Mouse (Mus musculus): Measurements from ENCODE around the gene Rtn1.

The Rtn1 gene

DNA sequence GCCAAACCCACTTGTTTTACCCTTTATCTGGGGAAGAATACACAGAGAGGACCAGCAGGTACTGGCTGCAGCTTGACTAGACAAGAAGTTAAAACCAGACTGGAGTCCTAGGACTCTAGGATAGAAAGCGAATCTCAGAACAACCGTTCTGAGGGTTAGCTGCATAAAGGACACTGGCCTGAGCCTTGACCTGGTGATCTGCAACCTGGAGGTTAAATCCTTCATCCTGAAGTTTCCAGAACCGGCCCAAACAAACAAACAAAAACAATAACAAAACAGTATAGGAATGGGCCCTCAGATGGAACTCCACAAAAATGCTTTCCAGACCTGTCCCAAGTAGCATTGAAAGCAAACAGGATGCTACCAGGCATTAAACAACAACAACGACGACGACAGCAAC, at the start of gene Rtn1:
Rtn1 (minus strand) TSS at position 101 of the 400 bp plus-strand sequence.
- DNase-seq: no peak

DNA sequence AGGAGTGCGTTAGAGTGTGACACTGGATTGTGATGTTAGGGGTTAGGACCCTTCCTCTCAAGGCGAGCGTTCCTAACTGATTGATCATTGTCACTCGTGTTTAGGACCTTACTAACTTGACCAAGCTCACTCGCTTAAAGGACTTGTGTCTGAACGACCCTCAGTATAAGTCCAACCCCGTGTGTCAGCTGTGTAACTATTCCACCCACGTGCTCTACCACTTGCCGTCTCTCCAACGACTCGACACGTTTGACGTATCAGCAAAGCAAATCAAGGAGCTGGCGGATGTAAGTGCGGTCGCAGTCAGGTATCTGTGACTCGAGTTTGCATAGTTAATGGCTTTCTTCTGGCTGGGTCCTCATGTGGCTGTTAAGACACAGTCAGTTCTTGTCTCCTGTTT, 45.1 kb upstream of the Rtn1 start:
- DNase-seq: no peak

DNA sequence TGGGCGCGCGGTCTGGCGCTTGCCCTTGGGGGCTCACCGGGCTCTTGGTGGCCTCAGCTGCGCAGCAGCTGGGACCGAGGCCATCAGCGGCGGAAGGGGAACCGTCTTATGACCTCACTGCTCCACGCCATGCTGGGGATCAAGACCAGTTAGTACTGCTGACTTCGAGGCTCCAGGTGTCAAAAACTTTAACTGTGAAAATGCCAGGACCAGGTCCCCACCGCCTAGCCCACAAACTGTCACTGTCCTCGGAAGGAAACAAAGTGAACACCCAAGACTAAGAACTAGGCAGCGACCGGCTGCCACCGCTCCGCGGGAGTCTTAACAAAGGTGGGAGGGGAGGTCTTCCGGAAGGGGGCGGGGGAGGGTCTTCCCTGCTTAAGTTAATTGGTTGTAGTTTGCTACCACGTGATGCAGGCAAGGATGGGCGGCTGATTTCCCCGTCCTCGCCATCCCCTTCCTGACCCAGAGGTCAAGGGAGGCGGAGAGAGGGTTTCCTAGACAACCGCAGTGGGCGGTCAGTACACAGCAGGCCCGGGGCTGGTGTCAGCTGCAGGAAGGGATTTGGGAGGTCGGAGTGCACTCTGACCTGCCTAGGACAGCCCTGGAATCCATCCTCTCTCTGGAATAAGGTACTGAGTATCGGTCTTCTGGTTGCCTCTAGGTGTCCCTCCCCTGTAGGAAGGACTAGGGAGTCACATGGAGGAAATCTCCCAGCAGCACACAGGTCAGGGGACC, 33.2 kb upstream of the Rtn1 start, which contains the start of gene Lrrc9:
Lrrc9 (plus strand) TSS at position 28 of the 738 bp plus-strand sequence.
- DNase-seq: peak; percentile 57

DNA sequence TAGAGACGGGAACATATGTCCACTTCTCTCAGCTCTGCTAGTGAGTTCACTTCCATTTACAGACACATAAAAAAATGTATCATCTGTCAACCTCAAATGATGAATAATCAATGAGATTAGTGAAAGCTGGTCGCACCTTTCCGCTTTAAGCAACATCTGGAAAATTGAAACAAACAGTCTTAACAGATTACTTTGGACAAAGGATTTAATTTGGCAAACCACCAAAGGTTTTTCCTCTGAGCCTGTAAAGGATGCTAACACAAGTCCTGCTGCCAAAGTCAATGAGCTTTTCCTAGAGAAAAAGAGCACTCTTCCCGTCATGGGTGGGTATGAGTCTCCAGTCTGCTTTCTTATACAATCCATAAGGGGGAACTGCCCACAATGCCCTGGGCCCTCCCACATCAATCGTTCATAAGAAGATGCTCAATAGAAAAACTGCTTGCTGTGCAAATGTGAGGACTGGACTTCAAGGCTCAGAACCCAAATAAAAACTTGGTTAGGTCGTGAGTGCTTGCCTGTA, 30.2 kb upstream of the Rtn1 start:
- no peak for DNase-seq

DNA sequence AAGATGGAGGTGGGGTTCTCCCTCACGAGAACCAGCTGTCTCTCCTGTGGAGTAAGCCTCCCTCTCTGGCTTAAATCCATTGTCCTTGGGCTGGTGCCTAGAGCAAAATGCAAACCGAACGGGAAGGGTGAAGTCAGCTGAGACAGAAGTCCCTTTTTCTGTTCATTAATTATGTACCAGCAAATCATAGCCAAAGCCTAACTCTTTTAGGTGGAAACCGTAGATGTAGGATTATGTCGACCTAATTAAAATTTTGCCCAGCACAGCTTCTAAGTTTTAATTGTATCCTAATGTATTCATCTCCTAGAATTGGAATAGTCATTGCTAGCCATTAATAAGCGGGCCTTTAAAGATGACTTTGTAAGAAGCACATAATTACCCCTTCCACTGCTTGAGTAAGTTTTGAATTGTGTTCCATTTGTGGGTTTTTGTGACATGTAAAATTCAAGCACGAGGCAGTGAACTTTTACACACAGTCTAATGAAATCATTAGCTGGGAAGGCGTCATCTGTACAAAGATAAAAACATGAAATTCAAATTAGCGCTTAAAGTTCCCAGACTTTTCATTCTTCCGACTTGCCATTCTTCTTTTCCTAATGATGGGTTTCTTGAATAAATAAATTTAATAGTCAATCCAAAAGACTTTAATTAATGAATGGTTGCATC, 29.0 kb upstream of the Rtn1 start:
- DNase-seq: no peak

DNA sequence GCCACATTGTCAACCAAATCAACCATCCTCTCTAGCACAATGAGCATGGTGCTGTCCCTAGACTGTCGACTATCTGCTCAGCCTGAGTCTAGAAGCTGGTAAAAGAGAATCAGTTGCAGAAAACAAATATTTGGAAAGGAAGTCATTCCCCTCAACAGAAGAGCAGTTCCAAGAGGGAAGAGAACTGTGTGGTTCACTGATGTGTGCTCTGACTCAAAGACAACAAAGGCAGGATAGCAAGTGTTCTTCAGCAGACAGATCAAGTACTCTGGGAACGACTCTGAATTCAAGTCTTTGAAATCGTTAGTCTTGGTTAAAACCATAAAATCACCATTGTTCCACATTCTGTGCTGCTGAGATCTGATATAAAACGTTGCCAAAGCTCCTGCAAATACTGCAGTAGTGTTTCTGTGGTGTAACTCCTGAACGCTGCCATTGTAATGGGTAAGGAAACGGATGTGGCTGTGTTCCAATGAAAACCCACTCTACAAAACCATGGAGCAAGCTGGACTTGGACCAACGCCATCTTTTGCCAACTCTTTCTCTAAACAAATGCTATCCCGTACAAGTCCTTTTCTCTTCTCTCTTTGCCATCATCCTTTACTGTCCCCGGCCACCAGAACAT, 24.5 kb upstream of the Rtn1 start:
- peak; percentile 5 for DNase-seq

DNA sequence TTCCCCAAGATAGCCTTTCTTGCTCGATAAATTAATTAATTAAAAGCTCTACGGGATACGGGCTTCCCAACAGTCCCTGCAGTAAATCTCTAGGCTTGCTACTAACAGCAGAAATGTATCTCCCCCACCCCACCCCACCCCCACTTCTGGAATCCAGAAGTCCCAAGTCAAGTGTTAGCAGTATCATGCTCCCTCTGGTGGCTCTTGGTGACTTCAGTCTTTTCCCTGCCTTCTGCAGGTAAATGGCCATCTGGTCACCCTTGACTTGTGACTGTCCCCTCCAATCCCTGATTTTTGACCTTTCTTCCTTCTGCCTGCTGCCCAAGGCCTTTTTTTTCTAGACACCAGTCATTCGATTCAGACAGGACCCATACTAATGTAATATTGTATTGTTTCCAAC, 23.4 kb upstream of the Rtn1 start:
- DNase-seq: no peak

DNA sequence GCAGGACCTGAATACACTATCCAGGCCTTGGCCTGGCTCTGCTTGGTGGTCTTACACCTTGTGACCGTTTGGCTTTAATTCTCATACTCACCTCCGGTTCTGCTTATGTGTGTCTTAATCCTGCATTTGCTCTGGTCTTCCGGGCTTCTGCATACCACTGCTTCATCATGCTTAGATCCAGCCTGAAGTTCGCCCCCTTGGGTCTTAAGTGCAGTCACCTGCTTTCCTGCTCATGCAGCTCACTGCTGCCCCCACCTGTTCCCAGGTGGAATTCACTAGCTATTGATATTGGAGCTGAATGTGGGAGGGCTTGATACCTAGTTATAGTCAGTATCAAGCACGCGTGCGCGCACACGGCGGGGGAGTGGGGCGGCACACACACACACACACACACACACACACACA, 18.9 kb upstream of the Rtn1 start:
- peak; percentile 73 for DNase-seq

DNA sequence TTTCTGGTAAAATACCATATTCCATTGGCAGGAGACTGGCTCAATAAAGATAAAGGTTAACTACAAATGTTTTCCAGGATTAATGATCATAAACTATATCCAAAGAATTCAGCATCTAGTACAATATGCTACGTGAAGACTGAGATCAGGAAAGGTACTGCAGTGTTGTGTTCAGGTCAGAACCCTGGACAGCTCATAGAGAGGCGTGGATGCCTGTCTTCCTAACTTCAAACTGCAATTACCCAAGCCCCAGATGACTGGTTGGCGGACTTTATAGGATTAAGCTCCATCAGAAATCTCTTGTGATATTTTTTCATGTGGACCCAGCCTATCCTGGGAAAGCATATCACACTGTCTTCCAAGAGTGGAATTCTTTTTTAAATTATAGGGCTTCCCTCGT, 13.8 kb upstream of the Rtn1 start:
- peak; percentile 8 for DNase-seq

DNA sequence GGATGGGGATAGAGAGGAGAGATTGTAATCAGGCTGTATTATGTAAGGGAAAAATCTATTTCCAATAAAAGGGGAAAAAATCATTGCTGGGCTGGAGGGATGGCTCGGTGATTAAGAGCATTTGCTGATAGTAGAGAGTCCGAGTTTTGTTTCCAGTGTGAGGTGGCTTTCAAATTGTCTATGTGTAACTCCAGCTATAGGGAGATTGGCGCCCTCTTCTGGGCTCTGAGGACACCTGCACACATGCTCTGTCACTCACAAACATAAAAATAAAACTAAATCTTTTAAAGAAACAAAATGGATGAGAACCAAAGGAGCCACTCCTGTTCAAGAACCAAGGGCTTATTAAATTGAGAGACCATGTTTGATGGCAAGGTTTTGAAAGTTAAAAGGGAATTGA, 8.9 kb upstream of the Rtn1 start:
- no peak for DNase-seq

DNA sequence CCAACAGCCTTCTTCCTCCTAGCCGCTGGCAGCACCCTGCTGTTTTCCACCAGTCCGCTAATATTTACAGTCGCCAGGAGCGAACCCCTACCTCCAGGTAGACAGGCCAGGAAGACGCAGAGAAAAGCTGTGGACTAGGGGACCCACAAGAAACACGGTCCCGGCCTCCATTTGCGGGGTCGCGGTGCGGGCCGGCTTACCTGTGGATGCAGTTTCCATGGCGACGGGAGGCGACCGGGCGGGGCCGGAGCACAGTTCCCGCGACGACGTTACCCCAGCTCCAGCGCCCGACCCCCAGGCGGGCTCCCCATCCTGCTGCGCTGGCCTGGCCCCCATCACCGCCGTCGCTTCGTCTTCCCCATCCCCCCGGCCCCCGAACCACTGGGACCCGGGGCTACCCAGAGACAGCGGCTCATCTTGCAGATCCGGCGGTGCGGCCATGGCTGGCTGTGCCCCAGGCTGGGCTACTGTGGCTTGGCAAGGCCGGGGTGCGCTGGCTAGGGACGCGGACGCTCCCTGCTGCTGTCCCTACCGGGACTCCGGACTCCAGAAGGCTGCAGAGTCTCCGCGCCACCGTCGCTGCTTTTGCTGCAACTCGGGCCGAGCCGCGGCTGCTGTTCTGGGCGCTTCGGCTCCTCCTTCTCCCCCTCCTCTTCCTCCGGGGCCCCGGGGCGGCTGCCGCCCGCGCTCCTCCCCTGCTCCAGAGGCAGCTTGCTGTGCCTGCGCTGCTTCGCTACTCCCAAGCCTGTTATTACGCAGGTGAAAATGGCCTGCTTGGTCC, 553 bp downstream of the Rtn1 start:
- peak; percentile 43 for DNase-seq

DNA sequence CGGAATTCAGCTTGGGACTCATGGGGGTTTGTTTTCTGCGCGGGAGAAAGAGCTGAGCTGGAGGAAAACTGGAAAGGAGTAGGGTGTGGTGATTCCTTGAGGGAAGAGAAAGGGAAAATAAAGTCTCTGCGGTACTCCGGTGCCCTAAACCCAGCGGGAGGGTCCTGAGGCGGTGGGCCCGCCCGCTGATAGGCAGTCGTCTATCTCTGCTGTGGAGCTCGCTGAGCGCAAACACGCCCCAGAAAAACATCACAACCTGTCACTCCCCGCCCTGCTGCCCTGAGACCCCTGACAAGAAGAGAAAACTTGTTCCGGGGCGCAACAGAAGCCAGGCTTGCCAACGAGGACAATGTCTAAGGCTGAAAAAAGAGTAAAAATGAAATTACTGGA, 1.1 kb downstream of the Rtn1 start:
- no peak for DNase-seq

DNA sequence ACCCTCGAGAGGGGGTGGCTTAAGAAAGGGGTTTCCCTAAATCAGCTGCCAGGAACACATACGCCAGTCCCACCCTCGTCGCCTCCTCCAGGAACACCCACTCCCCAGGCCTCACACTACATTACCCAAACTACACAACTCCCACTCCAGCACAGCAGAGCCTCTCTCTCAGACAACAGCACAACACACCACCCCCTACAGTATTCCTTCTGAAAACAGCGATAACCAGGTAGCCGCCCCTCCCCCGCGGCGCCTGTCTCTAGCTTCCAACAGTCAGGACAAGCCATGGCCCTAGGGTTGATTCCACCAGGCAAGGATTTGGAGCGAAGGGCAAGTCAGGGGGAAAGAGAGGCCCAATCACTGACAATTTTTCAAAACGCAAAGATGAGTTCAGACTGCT, 1.7 kb downstream of the Rtn1 start:
- DNase-seq: no peak

DNA sequence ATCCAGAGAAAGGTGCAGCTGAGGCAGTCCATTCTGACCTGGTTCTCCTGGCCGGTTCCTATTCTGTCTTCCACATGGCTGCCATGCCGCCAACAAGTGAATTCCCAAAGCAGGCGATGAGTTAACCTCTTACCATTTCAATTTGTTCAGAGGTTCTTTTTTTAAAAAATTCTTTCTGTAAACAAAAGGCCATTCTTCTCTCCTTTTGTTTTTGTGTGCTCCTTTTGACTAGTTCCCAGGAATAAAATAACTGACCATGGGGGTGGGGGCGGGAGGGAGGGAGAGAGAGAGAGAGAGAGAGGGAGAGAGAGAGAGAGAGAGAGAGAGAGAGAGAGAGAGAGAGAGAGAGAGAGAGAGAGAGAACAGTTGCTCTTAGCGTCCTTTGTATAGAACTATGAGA, 3.8 kb downstream of the Rtn1 start:
- DNase-seq: no peak

DNA sequence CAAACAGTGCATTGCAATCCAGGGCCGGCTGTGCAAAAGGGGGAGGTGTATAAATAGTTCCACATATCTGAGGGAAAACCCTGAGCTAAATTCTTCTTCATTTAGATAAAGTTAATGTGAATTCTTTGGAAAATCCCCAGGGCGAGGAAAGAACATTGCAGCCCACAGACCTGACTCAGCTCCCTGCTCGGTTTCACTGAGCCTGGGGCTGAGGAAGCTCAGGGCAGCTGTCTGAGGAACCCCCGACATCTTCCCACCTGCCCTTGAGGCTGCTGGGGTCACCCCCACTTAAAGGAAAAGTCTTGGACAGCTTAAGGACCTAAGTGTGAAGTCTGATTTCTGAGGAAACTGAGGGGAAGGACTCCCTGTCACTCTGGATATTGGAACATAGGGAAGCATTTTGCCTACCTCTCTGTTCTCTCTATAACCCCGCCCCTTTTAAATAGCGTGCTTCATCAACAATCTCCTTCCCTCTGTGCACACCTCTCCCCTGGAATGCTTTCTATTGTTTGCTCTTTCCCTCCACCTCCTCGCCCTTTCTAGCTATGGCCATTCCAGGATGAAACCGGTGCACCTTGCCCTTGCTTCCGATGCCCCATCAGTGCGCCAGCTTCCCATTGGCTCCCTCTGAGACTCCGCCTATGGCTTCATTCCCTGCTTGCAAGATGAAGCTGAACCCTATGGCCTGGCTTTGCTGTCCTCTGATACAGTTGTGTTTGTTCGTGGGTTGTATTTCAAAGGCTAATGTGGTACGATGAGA, 15.6 kb downstream of the Rtn1 start:
- no peak for DNase-seq

DNA sequence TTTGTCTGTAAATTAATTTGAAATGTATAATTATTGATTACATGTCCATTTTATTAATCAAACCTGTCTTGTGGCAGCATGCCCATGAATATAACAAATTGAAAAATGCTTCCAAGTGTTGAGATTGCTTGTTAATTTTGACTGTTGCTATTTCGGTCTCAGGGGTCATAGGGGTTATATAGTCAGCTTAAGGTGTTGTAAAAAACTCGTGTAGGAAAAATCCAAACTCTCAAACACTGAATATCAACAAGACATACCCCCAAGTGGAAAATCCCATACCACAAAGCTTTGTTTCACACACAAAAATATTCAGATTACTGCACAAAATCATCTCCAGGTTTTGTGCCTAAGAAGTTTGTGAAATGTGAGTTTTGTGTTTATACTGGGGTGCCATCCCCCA, 18.5 kb downstream of the Rtn1 start:
- no peak for DNase-seq

DNA sequence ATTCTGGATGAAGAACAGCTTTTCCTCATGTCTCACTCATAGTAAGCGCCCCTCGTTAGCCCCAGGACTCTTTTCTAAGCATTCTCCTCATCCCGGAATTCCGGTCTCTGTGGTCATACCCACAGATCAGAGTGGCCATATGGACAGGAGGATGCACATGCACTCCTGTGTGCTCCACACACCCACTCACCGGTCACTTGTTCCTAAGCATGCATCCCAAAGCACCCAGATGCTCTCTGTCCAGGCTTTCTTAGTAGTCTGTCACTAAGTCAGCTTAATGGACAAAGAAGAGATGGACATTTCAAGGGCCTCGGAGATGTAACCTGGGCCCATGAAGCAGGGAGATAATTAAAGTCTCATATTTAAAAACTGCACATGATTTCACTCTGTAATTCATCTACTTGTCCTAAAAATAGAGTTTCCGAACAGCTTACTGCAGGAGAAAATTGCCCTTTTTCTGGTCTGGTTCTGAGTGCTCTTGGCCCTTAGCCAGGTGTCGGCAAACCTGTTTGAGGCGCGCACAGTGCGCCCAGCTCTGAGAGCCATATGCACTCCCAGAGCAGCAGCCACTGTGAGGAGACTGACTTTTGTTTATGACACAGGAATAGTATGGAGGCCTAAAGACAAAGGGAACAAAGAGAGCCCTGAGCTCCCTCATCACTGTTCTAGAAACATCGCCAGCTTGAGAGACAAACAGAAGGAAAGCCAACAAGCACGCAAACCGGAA, 19.3 kb downstream of the Rtn1 start:
- no peak for DNase-seq

DNA sequence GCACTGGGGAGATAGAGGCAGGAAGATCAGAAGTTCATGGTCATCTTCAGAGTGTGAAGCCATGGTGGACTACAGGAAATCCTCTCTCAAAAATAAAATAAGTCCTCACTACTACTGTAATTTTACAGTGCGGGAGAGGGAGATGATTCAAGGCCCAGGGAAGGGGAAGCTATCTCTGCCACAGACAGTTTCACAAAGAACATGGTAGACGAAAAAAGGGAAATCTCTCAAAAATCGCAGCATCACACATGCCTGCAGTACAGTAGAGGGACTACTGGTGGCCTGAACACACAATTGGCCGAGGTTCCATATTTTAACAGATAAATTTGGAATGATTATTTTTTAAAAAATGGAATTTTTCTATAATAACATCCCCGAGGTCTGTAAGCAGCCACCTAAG, 20.0 kb downstream of the Rtn1 start:
- no peak for DNase-seq

DNA sequence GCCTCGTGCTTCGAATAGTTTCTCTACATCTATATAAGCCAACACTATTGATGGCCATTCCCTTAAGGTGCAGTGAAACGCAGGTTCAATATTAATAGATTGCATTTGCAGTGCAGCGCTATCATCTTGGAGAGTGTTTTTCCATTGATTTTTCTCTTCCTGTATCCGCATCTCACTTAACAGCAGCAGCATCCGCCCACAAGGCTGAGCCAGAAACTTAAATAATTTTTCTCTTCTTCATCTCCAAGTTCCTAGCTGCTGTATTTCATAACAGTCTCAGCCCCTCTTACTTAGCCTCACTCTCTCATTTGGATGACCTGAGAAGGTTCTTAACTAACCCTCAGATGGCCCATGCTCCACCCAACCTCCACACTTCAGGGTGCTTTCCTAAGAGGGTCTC, 20.7 kb downstream of the Rtn1 start:
- no peak for DNase-seq

DNA sequence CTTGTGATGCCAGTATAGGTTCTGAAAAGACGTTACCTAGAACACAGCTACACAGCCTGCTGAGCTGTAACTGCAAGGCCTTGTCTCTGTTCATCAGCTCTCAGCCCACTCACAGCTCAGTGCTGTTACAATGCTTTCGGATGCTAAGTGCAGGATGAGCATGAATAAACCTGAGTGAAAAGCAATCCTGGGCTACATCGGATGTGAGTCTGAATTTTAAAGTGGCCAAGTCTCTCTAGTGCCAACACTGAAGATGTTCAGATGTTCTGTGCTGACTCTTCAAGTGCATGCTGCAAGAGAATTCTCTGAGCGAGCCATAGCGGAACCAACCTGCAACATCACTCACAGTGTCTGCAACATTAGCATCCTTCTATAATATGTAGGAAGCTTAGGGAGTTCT, 32.5 kb downstream of the Rtn1 start:
- DNase-seq: no peak

DNA sequence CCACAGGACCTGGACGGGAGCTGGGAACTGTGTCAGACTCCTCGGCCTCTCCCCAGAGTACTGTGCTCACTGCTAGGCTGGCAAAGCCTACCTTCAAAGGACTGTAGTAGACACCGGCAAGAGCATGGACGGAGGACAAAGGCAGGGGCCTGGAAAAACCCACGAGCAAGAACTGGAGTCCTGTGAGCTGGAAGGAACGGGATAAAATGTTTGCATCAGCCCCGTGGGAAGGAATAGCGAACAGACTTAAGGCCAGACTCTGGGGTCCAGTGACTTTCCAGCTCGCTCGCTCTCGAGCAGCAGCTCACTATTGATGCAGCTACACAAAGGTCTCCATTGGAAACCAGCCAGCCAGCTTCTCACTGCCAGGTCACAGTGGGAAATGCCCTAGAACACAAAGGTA, 34.0 kb downstream of the Rtn1 start:
- DNase-seq: no peak
